Mouse (Mus musculus): ENCODE measurements around the gene Traf3ip2. TPM values are rescaled to one million over a fixed set of nuclear protein-coding genes. Genes with fewer than 3 reads are reported as not detected.

Gene Traf3ip2
- total RNA-seq, 2 experiments from 2014 or later, result 4.2 to 7.9 TPM

DNA sequence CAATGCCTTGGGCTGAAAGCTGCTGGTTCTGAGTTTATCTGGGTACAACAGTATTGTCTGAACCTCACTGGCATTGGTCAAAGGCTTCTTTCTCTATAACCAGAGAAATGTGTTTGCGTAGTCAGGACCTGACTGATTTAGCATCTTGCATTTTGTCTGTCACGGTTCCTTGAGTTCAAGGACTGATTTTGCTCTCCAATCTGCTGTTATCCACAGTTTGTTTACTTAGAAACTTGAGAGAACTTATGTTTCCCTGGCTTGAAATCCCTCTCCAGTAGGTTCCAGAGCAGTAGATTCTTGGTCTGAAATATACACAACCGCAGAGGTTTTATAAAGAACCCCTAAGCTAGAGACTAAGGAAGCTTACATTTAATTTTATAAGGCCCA lies 47.5 kb downstream of the Traf3ip2 start:
- intact Hi-C loops (cut with DNase I; ENCODE audit: low total_unique reads), result no loop called here
- DNase-seq, result no peak

DNA sequence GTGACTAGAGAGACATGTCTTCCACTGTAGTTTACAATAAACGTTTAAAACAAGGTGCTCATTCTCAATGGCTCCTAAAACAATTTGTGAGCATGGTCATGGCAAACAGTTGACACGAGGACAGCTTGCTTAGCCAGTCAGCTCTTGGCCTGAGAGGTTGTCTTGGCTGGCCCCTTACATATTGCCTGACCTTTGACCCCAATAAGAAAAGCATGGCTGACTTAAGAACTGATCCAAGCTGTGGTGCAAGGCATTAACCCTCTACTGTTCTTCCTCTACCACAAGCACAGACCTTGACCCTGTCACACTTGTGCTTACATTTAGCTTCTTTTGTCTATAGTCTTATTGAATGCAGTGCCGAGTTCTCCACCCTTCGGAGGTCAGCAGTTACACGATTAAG lies 48.0 kb downstream of the Traf3ip2 start:
- DNase-seq, result no peak
- intact Hi-C loops (cut with DNase I; ENCODE audit: low total_unique reads), result no loop called here

DNA sequence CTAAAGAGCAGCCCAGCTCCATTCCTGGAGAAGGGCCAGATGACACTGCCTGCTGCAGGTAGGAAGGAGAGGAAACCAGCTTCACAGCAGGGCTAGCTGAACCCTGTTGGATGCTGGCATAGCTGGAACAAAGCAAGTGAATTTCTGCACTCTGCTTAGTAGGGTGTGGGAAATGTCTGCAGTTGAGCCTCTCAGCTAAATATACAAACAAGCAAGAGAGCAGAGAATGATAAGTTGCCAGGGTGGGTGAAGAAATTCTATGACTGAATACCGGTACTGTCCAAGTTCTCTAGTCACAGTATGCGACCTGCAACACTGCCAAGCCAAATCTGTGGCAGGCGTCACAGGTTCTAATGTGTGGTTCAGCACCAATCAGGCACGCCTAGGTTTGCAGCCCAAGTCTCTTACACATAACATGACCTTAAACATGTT lies 52.4 kb downstream of the Traf3ip2 start:
- no peak for DNase-seq
- intact Hi-C loops (cut with DNase I; ENCODE audit: low total_unique reads), result no loop called here

DNA sequence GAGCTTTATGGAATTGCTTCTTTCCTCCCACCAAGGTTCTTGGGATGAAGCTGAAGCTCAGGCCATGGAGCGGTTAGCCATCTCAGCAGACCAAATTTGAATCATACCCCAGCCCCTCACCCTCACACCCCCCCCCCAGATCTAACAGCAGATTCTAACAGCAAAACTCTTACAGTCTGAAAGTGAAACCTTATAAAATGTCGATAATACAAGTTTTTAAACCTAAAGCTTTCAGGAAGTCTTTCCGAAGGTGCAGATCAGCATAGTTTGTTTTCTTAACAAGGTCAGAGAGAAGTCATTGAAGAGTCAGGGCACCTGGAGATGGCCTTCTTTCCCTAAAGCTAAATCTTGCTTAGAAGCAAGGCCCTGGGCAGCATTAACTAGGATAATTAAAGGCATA lies 53.3 kb downstream of the Traf3ip2 start:
- intact Hi-C loops (cut with DNase I; ENCODE audit: low total_unique reads), result no loop called here
- no peak for DNase-seq

DNA sequence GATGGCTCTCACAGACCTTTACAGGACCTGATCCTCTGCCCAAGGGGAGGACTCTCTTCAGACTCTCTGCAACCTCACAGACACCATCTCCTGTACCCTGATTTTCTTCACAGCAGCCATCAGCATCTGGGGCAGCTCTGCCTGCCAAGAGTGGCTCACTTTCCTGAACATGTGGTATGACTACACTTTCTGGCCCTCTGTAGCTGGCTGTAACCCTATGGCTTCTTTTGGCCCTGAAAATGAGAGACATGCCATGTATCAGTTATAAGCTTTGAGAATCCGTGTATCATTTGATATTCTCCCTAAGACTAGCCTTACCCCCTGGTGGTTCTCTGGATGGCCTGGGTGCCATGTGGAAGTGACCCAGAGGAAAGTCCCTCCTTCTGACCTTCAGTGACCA lies 58.7 kb downstream of the Traf3ip2 start:
- intact Hi-C loops (cut with DNase I; ENCODE audit: low total_unique reads), result no loop called here
- peak; percentile 41 for DNase-seq

DNA sequence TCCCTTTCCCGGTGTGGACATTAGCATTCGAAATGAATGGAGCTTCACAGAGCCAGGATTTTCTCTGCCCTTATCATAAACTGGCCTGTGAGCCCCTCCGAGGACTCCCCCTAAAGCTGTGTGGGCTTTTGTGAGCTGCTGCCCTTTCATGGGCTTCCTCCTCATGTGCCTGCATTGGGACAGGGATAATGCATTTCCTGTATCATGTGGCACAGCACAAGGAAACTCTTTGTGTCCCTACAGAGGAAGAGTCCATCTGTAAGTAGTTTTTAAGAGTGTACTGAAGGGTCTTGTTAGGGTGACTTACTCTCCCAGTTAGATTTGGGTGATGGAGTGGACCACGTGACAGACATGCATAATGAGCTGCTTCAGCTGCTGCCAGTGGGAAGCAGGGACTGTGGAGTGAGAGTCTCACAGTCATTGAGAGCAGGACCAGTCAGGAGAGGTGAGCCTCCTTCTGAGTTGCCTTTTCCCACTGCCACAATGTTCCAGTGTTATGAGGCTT lies 59.9 kb downstream of the Traf3ip2 start:
- no peak for DNase-seq
- intact Hi-C loops (cut with DNase I; ENCODE audit: low total_unique reads), result no loop called here

DNA sequence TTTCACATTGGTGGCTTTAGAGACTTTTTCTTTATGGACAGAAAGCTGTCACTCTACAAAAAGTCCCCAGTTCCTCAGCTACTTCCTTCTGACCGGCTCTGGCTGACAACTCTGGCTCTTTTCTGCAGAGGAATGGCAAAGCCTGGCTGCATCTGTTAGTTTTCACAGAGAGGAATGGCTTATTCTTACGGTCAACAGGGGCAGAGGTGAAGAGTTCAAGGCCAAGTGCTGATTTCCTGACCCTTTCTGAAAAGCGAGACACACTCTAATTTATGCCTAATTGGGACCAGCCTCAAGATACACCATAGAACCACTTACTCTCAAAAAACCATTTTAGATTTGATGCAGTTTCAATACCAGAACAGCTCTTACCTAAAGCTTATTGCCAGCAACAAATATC lies 61.4 kb downstream of the Traf3ip2 start:
- DNase-seq, result no peak
- intact Hi-C loops (cut with DNase I; ENCODE audit: low total_unique reads), result no loop called here

DNA sequence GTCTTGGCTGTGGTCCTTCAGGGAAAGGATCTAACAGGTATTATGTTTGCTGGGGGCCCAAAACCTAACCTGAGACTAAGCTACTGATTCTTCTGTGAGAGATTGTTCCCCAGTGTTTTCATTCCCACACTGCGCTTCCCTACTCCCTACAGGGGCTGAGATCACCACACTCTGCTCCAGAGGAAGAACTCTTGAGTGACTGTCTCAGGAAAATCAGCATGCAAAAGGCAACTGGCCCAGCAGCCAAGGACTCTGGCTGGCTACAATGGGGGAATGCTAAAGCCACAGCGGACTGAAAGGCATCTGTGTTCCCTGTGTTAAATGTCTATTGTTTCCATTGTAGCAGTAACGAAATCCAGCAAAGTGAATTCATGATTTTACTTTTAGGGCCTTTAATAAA lies 62.0 kb downstream of the Traf3ip2 start:
- intact Hi-C loops (cut with DNase I; ENCODE audit: low total_unique reads), result no loop called here
- DNase-seq, result no peak

DNA sequence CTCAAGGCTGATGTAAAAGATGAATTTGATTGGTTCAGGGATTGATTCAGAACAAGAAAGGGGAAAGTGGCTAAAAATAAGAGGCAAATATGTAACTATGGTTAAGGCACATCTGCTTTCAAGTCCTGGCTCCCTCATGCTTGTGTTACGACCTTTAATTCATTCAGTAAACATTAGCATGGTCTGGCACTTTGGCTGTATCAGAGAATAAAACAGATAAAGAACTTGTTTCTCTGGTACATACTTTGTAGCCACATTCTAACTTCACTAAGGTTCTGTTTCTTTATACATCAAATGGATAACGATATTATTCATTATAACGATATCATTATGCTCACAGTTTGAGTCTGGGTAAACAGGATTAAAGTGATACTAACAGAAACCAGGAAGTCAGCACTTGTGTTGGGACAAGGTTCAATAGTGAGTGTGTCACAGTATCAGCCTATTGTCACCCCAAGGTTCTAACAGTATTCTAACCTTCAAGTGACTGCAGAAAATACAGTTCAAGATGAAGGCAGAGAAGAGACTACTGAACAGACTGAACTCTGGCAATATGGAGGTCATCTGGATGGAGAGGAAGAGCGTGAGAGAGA lies 65.6 kb downstream of the Traf3ip2 start:
- intact Hi-C loops (cut with DNase I; ENCODE audit: low total_unique reads), result no loop called here
- no peak for DNase-seq

DNA sequence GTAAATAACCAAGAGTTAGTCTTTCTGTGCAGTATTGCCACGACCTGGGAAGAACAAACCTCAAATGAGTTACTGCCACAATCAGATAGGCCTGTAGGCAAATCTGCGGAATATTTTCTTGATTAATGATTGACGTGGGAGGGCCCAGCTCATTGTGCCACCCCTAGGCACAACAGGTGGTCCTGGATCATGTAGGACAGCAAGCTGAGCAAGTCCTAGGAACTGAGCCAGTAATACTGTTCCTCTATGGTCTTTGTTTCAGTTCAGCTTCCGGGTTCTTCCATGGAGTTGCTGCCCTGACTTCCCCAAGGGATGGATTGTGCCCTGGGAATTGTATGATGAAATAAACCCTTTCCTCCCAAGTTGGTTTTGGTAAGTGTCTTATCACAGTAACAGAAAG lies 68.3 kb downstream of the Traf3ip2 start:
- intact Hi-C loops (cut with DNase I; ENCODE audit: low total_unique reads), result no loop called here
- no peak for DNase-seq

DNA sequence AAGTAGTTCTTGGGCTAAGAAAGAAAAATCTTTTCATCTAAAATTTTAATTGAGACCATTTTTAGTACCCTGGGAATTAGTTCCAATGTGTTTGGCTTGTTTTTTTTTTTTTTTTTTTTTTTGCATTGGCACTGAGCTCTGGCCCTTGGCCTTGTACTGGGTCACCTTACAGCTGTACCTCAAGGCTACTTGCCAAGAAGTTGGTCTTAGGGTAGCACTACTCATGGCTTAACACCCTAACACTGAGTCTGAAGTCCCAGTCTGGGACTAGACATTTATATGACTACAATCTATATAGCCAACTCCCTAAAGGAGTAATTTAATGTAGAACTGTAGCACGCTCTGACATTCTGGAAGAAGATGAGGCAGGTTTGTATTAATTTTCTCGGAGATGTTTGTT lies 69.8 kb downstream of the Traf3ip2 start:
- no peak for DNase-seq
- intact Hi-C loops (cut with DNase I; ENCODE audit: low total_unique reads), result no loop called here

DNA sequence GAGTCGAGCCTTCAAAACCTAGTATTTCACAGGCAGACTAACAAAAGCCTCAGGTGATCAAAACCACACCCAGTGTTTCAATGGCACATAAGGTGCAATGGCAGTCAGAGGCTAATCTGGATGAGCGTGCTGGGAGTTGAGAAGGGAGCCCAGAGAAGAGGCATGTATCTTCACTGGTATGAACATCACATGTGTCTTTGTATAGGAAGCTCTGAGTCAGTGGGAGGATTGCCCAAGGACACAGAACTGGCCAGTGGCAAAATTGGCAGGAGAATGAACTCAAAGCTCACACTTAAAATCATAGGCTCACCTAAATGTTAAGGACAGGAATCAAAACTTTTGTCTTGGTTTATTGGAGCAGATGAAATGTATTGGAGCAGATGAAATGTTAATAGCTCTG lies 70.7 kb downstream of the Traf3ip2 start:
- DNase-seq, result no peak
- intact Hi-C loops (cut with DNase I; ENCODE audit: low total_unique reads), result no loop called here

DNA sequence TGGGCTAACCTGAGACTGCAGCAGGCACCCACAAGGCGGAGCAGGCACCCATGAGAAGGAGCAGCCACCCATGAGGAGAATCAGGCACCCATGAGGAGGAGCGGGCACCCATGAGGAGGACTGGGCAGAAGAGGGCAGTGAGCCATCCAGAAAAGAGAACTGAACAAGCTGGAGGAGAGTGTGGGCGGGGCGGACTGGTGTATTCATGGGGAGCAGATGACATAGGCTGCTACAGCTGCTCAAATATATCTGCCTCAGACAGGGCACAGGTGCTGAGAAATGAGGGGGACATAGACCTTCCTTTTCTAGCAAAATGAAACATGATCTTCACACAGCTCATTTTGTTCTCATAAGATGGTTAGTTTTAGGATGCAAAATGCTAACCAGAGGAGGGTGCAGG lies 74.1 kb downstream of the Traf3ip2 start:
- intact Hi-C loops (cut with DNase I; ENCODE audit: low total_unique reads), result no loop called here
- DNase-seq, result no peak

DNA sequence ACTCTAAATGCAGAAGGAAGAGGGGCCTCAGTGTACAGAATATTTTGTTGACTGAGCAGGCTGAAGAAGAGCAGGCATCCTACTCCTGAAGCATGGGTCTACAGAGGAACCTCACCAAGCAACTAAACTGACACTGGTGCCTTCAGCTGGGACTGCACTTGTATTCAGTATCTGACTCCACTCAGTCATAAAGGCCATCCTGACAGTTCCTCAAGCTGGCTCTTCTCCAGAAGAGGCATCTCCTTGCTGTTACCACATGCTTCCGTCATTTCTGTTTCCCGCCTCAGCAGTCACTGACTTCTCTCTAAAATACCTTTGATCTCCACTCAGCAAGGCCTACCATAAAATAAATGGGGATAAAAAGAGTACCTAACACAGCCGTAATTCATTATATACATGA lies 75.1 kb downstream of the Traf3ip2 start:
- DNase-seq, result no peak

DNA sequence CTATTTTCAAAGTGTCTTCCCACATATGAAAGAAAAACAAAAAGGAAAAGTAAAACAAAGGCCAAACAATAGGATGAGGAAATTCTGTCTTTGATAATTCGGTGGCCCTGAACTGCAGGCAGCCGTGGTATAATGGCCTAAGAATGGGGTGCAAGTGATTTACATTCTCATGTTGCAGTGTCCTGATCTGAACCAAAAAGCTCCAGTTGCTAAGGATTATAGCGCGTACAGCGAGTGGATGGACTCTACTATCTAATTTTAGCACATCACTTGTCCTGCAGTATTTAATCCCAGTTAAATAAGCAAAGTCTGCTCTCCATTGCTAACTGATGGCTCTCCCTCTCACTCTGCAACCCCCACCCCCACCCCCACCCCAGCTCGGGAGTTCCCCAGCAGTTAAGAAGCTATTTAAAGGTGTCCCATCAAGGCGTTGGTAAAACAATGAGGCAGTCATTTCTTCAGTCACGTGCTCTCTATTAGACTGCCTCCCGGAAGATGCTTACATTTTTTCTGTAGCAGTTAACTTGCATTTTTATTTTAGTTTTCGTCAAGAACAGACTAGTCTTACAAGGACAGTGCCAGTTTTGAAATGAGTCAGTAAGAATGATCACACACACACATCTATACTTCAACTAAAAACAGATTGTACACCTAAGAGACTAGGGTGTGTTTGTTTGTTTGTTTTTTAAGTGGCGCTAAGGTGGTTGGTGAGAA lies 78.8 kb downstream of the Traf3ip2 start:
- intact Hi-C loops (cut with DNase I; ENCODE audit: low total_unique reads), result no loop called here
- no peak for DNase-seq

More for the DNA sequence above, 75.1 kb downstream of the Traf3ip2 start:
- intact Hi-C loops (cut with DNase I; ENCODE audit: low total_unique reads), result no loop called here

DNA sequence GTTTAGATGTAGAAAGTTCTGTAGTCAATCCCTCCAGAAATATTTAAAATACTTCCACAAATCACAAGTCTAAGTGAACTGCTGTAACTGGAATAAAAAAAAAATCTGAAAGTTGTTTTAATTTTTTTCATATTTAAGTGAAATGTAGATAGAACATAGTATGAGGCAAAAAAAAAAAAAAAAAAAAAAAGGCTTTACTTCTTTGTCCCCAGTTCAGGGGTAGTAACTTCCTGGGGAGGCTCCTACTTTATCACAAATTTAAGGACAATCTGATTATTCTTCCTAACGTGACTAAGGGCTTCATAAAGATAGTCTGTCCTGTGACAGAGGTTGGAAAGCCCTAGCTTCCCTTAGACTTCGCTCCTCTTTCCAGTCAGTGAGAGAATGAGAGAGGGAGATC lies 79.4 kb downstream of the Traf3ip2 start:
- no peak for DNase-seq
- intact Hi-C loops (cut with DNase I; ENCODE audit: low total_unique reads), result no loop called here

Other genes with a start within 250 kb of the Traf3ip2 start
- gene Fyn, start 244.1 kb upstream of the Traf3ip2 start, total RNA-seq (2021), result 10 to 100 TPM; 13.3 to 17.8 TPM
- 10 to 100 TPM; 36.3 to 40.9 TPM for gene Rev3l, start 119.2 kb downstream of the Traf3ip2 start, total RNA-seq (2021)

Data from gastrocnemius, postnatal 14 days (tissue).